Mouse (Mus musculus): ENCODE measurements around the gene Ldb3.

The Ldb3 gene

DNA sequence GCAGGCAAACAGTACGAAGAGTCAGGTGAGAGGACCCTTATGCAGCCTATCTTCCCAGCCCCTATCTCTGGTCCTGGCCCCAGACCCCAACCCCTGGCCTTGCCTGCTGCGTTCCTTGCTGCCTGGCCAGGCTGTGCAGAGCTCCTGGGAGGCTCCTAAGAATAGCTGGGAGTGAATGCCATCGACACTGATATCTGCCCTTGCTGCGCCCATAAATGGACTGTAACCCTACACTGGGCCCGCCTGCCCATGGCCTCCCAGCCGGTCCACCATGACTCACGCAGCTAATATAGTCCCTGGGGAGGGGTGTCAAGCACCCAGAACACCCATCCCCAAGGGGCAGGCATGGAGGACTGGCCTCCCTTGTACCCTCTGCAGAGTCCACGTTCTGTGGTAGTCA, at the start of gene Ldb3:
Ldb3 (minus strand) TSS at position 185 of the 400 bp plus-strand sequence.
- DNase-seq (ENCODE audit: low spot score in 2 of 2) = peak; percentile 82 to 83

DNA sequence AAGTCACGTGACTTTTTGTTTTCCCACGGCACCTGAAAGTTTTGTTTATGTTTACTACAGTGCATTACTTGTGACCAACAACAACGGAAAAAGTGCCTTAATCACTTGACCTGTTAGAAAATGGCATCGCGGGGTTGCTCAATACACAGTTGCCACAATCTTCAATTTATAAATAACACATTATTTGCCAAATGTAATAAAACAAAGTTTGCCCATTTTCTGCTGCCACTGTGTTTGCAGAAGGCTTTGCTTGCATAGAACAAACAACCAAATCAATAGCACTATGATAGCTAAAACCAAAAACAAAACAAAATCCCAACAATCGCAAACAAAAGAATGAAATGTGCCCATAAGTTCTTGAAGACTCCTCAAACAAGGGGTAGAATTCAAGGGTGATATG, 47.2 kb upstream of the Ldb3 start:
- no peak for DNase-seq (ENCODE audit: low spot score in 2 of 2)

DNA sequence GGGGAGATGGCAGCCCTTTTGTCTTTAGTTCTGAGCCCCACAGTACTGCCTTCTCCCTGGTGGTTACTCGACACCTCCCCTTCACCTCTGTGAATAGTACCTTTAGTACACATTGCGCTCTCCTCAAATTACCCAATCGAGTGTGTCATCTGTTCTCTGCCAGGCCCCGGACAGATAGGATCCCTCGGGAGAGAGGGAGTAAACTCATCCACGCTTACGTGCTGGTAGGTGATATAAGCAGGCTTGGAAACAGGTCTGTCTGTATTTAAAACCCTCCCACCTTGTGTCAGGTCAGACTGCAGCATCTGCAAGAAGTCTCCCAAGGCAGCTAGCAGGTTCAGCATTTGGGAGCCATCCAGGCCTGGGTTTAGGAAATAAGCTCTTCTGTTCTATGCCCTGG, 46.7 kb upstream of the Ldb3 start:
- DNase-seq (ENCODE audit: low spot score in 2 of 2) = no peak

DNA sequence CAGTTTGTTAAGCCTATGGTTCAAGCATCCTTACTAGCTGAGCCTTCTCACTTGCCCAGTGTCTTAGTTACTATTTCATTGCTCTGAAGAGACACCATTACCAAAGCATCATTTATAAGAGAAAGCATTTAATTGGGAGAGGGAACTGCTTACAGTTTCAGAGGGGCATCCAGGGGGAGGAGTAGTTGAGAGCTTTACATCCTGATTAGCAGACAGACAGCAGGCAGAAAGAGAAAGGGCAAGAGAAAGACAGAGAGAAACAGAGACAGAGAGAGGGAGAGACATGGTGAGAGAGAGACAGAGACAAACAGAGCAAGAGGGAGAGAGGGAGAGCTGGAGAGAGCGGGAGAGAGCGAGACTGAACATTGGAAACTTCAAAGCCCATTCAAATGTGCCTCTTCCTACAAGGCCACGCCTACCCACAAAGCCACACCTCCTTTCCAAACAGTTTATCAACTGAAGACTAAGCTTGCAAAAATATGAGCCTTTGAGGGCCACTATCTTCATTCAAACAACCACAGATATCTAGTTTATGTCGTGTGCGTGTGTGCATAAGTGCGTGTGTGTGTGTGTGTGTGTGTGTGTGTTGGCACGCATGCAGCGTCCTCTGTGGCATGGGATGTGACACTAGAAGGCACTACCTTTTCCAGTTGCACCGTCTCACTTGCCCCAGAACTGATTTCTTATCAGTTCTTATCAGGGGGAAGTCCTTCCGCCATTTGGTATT, 44.4 kb upstream of the Ldb3 start:
- no peak for DNase-seq (ENCODE audit: low spot score in 2 of 2)

DNA sequence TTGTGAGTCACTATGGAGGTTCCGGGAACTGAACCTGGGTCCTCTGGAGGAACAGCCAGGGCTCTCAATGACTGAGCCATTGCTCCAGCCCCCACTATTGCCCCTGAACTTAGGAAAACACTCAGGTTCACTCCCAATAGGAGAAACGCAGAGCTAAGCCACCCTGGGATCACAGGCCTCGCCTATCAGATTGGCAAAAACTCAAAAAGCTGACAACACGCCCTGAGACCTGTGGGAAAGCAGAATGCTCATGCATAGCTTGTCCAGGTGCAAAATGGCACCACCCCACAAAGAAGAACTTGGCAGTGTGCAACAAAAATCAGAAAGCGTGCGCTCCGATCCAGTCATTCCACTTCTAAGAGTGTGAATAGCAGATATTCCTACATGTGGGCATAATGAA, 38.3 kb upstream of the Ldb3 start:
- no peak for DNase-seq (ENCODE audit: low spot score in 2 of 2)

DNA sequence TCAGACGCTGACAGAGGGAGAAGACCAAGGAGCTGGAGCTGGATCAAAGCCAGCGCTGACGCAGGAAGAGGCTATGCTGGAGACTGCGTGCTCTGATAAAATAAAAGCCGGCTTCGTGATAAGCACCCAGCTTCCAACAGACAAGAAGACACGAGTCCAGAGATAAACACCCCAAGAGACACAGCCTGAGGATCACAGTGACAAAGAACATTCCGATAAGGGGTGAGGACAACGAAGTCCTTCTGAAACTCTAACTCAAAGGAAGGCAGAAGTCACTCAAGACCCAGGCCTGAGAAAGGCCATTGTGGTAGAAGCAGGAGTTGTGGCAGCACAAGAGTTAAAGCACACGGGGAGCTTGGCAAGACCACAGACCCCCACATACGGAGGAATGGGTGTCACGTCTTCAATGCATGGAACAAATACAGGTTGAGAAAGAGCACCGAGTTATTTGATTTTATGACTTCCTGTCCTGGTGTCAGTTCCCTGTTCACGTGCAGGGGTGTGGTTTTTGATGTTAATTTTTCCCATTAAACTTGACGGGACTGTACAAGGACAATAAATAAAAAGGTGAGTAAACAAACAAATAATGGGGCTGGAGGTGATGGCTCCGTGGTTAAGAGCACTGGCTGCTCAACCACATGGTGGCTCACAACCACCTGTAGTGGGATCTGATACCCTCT, 35.2 kb upstream of the Ldb3 start:
- no peak for DNase-seq (ENCODE audit: low spot score in 2 of 2)

DNA sequence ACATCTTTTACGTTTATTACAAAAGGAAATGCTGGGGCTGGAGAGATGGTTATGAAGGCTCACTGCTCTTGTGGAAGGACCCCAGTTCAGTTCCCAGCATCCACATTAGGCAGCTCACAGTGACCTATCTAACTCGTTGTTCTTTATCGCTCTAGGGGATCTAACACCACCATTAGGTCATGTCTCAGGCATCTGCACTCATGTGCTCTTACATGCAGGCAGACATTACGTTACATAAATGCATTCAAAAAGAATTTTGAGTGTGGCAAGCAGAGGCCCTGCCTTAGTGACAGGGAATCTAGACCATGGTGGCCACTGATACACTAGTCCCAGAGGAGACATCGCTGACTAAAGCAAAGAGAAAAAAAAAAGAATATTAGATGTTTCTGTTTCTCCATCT, 34.6 kb upstream of the Ldb3 start:
- no peak for DNase-seq (ENCODE audit: low spot score in 2 of 2)

DNA sequence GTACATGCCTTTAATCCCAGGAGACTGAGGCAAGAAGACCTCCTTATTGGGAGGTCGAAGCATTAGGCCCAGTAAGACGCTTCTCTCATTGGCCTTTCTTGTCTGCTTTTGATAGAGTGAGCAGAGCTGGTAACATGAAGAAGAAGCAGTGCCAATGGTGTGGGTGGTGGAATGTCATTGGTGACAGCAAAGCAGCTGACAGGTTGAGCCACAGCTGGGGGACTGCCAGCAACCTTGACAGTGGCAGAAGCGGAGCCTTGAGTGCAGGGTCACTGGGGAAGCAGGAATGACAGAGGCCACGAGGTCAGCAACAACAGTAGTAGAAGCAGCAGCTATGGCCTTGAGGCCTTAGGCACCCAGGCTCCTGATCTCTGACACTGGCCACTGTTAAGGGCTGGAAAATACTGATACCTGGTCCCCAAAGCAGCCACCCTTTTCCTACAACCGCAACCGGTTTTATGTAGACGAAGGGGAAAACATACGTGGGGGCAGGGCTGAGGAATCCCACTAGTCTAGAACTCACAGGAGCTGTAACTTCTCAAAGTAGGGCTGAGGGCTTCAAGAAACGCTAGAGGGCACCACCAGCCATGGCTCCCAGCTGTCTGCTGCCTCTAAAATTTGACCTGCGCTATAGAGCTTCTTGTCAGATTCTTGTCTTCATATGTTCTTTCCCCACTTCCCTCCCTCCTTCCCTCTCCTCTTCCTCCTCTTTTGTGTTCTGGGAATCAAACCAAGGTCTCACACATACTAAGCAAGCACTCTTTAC, 32.3 kb upstream of the Ldb3 start:
- peak in 1 of 2 experiments; percentile 25 for DNase-seq (ENCODE audit: low spot score in 2 of 2)

DNA sequence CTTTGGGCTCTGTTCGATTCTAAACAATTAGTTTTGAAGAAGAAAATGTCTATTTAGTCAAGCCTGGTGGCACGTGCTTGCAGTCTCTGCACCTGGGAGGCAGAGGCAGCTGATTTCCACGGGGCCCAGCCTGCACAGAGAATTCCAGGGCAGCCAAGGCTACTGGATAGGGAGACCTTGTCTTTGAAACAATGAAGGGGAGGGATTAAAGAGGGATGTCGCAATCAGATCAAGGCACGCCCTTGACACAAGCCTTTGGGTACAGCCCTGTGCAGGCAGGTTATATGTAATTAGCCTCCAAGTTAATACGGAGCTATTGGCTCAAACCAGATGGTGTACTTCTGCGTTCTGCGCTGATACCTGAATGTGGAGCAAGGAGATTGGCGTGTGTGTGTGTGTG, 30.3 kb upstream of the Ldb3 start:
- DNase-seq (ENCODE audit: low spot score in 2 of 2) = no peak

DNA sequence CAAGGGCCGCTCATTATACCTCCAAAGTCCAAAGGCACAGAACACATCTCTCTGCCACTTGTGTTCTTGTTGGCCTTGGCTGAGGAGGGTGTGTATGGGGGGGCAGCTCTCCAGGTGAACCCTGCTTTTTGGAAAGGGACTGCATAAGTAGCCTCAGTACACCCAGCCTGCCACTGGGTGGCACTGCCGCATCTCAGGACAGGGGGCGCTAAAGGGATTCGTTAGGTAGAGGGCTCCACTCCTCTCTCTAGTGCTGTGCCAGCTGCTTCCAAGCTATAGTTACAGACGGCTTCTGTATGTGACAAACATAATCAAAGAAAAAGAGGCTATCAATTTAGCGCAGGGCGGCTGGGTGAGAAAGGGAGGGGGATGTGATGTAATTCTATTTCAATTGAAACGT, 28.3 kb upstream of the Ldb3 start:
- DNase-seq (ENCODE audit: low spot score in 2 of 2) = peak; percentile 49 to 72

DNA sequence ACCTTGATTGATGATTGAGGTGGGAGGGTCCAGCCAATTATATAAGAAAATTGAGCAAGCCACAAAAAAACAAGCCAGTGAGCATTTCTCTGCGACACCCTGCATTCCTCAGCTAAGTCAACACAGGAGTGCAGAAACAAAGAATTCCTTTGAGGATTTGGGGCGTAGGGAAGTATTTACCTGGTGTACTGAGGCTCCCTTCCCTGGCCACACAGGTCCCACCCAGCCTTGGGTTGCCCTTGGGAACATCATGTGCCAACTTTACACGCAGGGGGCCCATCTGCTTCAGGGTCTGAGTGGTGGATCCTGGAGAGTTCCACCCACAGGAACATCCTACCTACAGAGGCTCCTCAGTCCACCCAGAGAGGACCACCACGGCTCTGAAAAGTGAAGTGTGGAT, 27.1 kb upstream of the Ldb3 start:
- DNase-seq (ENCODE audit: low spot score in 2 of 2) = no peak

DNA sequence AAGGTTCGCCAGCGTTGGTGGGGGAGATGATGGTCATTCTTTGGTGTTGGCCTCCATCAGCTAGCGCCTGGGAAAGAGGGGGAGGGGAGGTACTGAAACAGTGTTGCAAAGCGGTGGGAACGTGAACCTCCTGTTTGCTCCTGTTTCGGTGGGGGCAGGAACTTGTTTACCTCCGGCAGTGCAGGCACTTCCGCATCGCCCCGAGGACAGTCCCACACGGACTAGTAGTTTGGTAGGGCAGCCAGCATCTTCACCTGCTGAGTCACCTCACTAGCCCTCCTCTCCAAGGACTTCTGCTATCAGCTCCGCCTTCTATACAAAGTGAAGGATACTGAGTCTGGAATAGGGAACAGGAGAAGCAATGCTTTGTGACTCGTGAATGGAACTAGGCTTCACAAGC, 26.6 kb upstream of the Ldb3 start:
- no peak for DNase-seq (ENCODE audit: low spot score in 2 of 2)

DNA sequence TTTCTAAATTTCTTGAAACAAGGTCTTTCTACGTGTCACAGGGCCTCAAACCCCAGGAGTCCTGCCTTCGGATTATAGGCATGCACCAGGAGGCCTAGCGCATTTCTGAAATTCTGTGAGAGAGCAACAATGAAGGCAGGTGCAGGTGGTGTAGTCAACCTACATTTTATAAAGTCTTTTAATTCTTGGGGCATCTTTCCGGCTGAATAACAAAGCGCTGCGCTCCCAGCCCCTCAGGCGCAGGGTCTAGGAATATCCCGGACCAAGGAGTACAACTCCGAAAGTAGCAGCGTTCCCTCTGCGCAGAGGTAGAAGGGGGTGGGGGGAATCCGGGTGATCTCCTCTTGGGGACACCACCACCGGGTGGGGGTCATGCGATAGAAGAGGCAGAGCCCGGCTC, 26.1 kb upstream of the Ldb3 start:
- DNase-seq (ENCODE audit: low spot score in 2 of 2) = no peak

DNA sequence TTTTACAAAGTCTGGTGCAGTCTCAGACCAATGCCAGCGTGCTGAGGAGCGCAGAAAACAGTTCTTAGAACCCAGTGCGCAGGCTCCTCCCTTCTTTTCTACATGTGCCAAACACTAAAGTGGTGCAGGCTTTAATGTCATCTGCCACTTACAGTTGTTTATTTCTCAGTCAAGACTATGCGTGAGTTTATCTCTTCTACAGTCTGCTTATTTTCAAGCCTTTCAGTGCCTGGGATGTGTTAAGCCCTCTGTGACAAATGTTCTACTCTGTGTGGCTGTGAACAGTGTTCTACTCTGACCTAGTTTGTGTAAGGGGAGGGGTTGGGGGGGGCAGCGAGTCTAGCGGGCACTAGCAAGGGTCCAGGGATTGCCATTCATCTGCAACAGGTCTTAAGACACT, 25.0 kb upstream of the Ldb3 start:
- DNase-seq (ENCODE audit: low spot score in 2 of 2) = no peak

DNA sequence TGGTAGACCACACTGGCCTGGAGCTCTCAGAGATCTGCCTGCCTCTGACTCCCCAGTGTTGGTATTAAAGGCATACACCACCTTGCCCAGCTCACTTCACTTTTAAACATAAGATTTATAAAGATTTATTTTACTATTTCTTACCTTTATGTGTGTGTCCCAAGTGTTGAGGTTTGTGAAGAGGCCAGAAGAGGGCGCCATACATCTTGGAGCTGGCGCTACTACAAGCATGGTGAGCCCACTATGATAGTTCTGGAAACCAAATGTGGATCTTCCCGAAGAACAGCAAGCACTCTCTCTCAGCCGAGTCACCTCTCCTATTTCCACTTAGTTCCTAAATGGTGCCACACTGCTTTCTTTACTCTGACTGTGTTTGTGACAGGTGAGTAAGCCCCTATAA, 23.7 kb upstream of the Ldb3 start:
- DNase-seq (ENCODE audit: low spot score in 2 of 2) = no peak

DNA sequence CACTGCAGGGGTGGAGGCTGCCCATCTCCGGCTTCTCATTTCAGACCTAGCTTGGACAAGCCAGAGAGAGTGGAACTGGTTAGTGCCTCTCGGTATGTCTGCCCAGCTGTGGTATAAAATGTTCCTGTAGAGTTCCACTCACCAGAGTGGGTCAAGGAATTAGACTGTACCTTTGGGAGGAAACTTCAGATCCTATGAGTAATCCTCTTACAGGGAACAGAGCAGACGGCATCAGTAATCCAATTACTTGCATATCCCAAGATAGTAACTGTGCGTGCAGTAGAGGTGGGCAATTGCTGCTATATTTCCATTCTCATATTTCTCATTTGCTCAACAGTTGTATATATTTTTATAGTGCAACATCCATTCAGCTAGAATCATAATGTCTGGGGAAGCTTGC, 23.1 kb upstream of the Ldb3 start:
- DNase-seq (ENCODE audit: low spot score in 2 of 2) = no peak

DNA sequence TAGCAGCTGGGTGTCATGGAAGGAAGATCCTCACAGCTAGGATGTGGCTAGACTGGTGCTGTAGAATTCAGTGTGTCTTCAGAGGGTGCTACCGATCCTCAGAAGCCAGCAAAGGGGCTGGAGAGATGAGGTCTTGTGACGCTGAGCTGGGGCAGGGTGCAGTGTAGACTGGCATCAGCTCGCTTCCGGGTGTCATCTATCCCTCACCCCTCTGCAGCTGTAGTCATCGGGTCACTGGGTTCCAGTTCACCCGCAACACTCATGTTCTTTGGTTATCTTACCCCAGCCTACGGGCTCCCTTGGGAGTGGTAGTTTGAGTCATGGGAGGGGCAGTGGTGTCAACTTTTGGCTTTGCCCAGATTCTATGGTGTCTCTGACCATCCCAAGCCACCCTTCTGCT, 13.4 kb upstream of the Ldb3 start:
- no peak for DNase-seq (ENCODE audit: low spot score in 2 of 2)

DNA sequence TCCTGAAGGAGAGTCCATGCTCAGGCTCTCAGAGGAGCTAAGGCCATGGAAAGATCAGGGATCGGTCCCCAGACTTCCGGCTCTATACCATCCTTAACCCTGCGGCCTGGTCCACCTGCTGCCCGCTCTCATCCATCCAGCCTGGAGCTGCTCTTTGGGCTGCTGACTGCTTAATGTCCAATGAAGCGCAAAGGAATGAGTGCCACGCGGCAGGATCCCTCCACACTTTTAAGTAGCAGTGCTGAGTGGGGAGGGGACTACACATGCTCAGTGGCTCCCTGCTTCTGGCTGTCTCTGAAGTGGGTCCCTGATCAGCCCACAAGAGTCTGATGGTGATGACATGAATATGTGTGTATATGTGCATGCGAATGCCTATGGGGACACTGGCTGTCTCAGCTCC, 11.5 kb upstream of the Ldb3 start, which contains the start of gene Opn4:
Opn4 (minus strand) TSS at position 202 of the 400 bp plus-strand sequence.
- no peak for DNase-seq (ENCODE audit: low spot score in 2 of 2)

DNA sequence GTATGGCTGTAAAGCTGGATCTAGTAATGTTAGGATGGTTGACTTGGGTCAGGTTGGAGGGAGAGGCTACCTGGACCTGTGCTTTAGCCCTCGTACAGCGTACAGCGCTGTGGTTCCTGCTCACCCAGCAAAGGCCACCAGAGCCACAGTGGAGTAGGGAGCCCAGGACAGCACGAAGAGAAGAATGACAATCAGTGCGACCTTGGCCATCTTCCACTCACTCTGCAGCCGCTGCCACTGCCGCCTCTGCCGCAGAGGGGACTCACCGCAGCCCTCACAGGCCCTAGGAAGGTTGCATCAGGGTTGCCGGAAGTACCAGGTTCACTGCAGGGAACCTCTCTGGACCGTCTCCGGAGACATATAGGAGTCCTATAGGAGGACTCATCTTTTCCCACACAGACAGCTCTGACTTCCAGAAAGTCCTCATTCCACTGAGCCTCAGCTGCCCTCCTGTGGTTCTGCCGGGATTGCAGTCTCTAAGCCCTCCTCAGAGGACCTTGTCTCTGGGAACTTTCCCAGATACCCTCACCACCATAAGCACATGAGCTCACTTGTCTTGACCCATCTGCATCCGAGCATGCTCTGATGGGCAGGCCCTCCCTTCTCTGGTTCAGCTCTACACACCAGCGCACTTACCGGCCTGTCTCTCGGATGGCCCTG, 7.2 kb upstream of the Ldb3 start:
- no peak for DNase-seq (ENCODE audit: low spot score in 2 of 2)

DNA sequence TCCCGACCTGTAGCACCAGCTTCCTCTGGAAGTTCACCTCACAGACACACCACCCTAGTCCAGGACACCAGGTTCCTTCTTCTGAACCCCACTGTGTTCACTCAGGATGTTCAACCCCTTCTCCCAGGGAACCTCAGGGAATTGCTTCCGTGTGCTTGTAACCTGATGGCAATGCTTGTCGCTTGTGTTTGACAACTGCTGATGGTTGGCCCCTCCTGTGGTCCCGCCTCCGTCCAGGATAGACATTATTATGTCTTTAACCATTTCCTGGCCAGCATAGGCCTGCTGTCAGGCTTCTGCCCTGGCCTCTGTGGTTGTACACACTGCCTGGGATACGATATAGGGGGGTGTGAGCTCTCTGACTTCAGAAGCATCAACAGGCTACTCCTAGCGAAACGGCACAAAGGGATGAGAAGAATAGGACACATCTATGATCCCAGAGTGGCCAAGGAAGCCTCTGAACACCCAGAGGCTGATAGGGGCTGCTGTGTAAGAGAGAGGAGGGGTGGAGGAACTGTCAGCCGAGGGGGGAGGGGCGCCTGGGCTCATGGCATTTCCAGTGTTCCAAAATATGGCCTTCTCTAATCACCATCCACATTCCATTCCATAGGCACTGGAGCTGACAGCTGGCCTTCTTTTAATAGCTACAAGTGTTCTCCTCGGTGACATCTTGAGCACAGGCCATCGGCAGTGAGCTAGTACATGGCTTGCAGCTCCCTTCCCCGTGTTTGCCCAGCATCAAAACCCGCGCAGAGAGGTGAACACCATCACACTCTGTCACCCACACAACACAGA, 3.5 kb upstream of the Ldb3 start:
- peak in 1 of 2 experiments; percentile 43 for DNase-seq (ENCODE audit: low spot score in 2 of 2)
